Comparison of ENCODE assay signal across 8 mouse cellular contexts in the genomic region with DNA sequence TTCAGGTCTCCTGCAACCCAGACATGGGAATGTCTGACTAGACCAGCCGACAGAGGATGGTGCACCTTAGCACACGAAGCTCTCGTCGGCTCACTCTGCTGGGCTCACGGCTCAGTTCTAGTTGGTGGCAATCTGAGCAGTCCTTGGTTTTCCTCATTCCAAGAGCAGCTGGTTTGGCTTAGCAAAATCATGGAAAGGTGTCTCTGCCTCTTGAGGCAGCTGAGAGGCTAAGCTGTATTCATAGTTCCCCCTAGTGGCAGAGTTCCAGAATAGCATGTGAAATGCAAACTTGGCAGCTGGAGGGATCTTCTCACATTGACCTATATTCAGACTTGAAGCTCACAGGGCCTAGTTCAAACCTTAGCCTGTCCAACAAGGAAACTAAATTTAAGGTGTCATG. TPM values are rescaled to one million over a fixed set of nuclear protein-coding genes. Genes with fewer than 3 reads are reported as not detected.
DNase-seq lines count a peak whose midpoint lies in the region; ATAC-seq lines count a peak whose summit lies in the region.

No protein-coding gene starts in this region.

- H3K36me3 ChIP-seq in heart, embryonic 10.5 days, result peaks cover 23% of the 10 kb centered on the region
- H3K36me3 ChIP-seq in forebrain, embryonic 13.5 days (ENCODE audit: poor library complexity, severe bottlenecking), result peaks cover 23% of the 10 kb centered on the region

- peaks cover 54% of the 10 kb centered on the region for H3K4me1 ChIP-seq in heart, embryonic 10.5 days
- peaks cover 38% of the 10 kb centered on the region for H3K4me1 ChIP-seq in forebrain, embryonic 13.5 days

- no peaks in the 10 kb centered on the region for H3K9me3 ChIP-seq in heart, embryonic 10.5 days
- H3K9me3 ChIP-seq in forebrain, embryonic 13.5 days (replicated peaks), result no peaks in the 10 kb centered on the region

- H3K27ac ChIP-seq in heart, embryonic 10.5 days, result no peak overlapping the region
- H3K27ac ChIP-seq in forebrain, embryonic 13.5 days, result no peak overlapping the region; the same call in 1 of the 2 replicates

- no peak overlapping the region for H3K4me2 ChIP-seq in forebrain, embryonic 13.5 days

- no peak overlapping the region for H3K9ac ChIP-seq in forebrain, embryonic 13.5 days

- H3K27me3 ChIP-seq in heart, embryonic 10.5 days (ENCODE audit: insufficient read depth, poor library complexity, severe bottlenecking), result peaks cover 17% of the 10 kb centered on the region
- H3K27me3 ChIP-seq in forebrain, embryonic 13.5 days, result no peaks in the 10 kb centered on the region

- H3K4me3 ChIP-seq in heart, embryonic 10.5 days, result no peak overlapping the region
- no peak overlapping the region for H3K4me3 ChIP-seq in forebrain, embryonic 13.5 days

- ATAC-seq in forebrain, embryonic 13.5 days, result peak; percentile 70
- ATAC-seq in monocyte, adult 5-6 weeks (replicated peaks; ENCODE audit: insufficient number of reproducible peaks, low FRiP score, low TSS enrichment, poor library complexity, severe bottlenecking), result 0 out of 2 replicates have a peak, but pooled peaks have one; percentile 52

- DNase-seq in heart, adult 8-10 months (ENCODE audit: low spot score), result peak; percentile 52
- DNase-seq in heart, embryonic 10.5 days (ENCODE audit: low spot score), result no peak
- peak; percentile 73 for DNase-seq in CD4-positive, CD25-positive, alpha-beta regulatory T cell, adult 2 months (ENCODE audit: low read depth, low spot score)
- DNase-seq in c-Kit-positive CD71-positive TER-119-positive erythroid progenitor cells, embryonic 14.5 days (ENCODE audit: low spot score), result peak; percentile 59
- peak; percentile 38 to 46 for DNase-seq in layer of hippocampus, postnatal 10 days (ENCODE audit: low spot score in 2 of 2)
- DNase-seq in adrenal gland, adult 8-10 months, result no peak

- WGBS in heart, embryonic 10.5 days, result 29% methylated on average over 5 of the region's 5 CpGs
- WGBS in forebrain, embryonic 13.5 days, result 32% methylated on average over 5 of the region's 5 CpGs

RNA-seq across cellular contexts. Expression of a gene that starts 8.6 kb away (rescaled TPM):
- total RNA-seq in heart, adult 8-10 months (2022), result 1 to 10 TPM; 3.2 to 9.5 (median 4.4) TPM
- 18.0 and 23.3 TPM in 2 replicates for polyA plus RNA-seq in heart, embryonic 10.5 days (2016; fragmentation: Nextera tagmentation; extraction: Ambion mirVana)
- polyA plus RNA-seq in forebrain, embryonic 13.5 days (2015; fragmentation: Nextera tagmentation; extraction: Ambion mirVana), result 13.0 and 18.3 TPM in 2 replicates
- total RNA-seq in layer of hippocampus, postnatal 10 days (2021), result 10 to 100 TPM; 56.5 to 58.3 TPM
- total RNA-seq in monocyte, adult 5-6 weeks (2017), result 2.1 TPM in 1 of 3 replicates, not detected in the others
- total RNA-seq in adrenal gland, adult 8-10 months (2022), result under 1 TPM; 0.22 to 0.52 (median 0.37) TPM

RNA-seq across cellular contexts. Expression of a gene that starts 17.4 kb away (rescaled TPM):
- 10 to 100 TPM; 36.5 to 43.8 (median 37.3) TPM for total RNA-seq in heart, adult 8-10 months (2022)
- 147 and 188 TPM in 2 replicates for polyA plus RNA-seq in heart, embryonic 10.5 days (2016; fragmentation: Nextera tagmentation; extraction: Ambion mirVana)
- polyA plus RNA-seq in forebrain, embryonic 13.5 days (2015; fragmentation: Nextera tagmentation; extraction: Ambion mirVana), result 151 and 157 TPM in 2 replicates
- 10 to 100 TPM; 20.9 to 21.8 TPM for total RNA-seq in layer of hippocampus, postnatal 10 days (2021)
- total RNA-seq in monocyte, adult 5-6 weeks (2017), result 12.7 to 24.2 TPM (median 17.9 TPM) in 3 replicates
- total RNA-seq in adrenal gland, adult 8-10 months (2022), result 10 to 100 TPM; 24.3 to 27.2 (median 25.8) TPM

RNA-seq across cellular contexts. Expression of a gene that starts 22.0 kb away (rescaled TPM):
- 100 to 1,000 TPM; 294 to 476 (median 372) TPM for total RNA-seq in heart, adult 8-10 months (2022)
- 79.2 and 94.0 TPM in 2 replicates for polyA plus RNA-seq in heart, embryonic 10.5 days (2016; fragmentation: Nextera tagmentation; extraction: Ambion mirVana)
- polyA plus RNA-seq in forebrain, embryonic 13.5 days (2015; fragmentation: Nextera tagmentation; extraction: Ambion mirVana), result 78.7 and 83.5 TPM in 2 replicates
- total RNA-seq in layer of hippocampus, postnatal 10 days (2021), result 100 to 1,000 TPM in 1 of 2 experiments, 10 to 100 TPM in 1; 86.0 to 106 TPM
- total RNA-seq in monocyte, adult 5-6 weeks (2017), result 67.0 to 84.4 TPM (median 75.3 TPM) in 3 replicates
- total RNA-seq in adrenal gland, adult 8-10 months (2022), result 100 to 1,000 TPM in 3 of 4 experiments, 10 to 100 TPM in 1; 96.9 to 138 (median 122) TPM

Comparison
In these comparisons a context has a peak if more than half of its experiments do, and no peak if none do; other contexts are left out.
1. DNase-seq: peak in heart, adult 8-10 months (single experiment), CD4-positive, CD25-positive, alpha-beta regulatory T cell, adult 2 months (single experiment), c-Kit-positive CD71-positive TER-119-positive erythroid progenitor cells, embryonic 14.5 days (single experiment) and layer of hippocampus, postnatal 10 days (2 of 2); none in heart, embryonic 10.5 days (single experiment) and adrenal gland, adult 8-10 months (single experiment).
2. RNA of a gene that starts 8.6 kb away (total RNA-seq): 56.5 to 58.3 TPM in layer of hippocampus, postnatal 10 days; 3.2 to 9.5 TPM in heart, adult 8-10 months, 0.22 to 0.52 TPM in adrenal gland, adult 8-10 months and 2.1 TPM in monocyte, adult 5-6 weeks; every median in the first group is over 4 times any median in the second.